Mouse (Mus musculus): ENCODE results near the gene Trappc5.
A peak's percentile ranks its signal among the peaks of the same experiment; 100 is the strongest.

Gene Trappc5

GRCm38 (mm10) chr8:3676993-3677579 lies 987 bp downstream of the Trappc5 start:
- no peak for DNase-seq (ENCODE audit: low read depth, low spot score)

GRCm38 (mm10) chr8:3678831-3679230 lies 2.7 kb downstream of the Trappc5 start:
- DNase-seq (ENCODE audit: low read depth, low spot score): peak; percentile 51

GRCm38 (mm10) chr8:3679236-3679635 lies 3.1 kb downstream of the Trappc5 start:
- no peak for DNase-seq (ENCODE audit: low read depth, low spot score)

- no peak for DNase-seq (ENCODE audit: low read depth, low spot score)
Measured at GRCm38 (mm10) chr8:3679656-3680055, 3.6 kb downstream of the Trappc5 start.

- no peak for DNase-seq (ENCODE audit: low read depth, low spot score)
Measured at GRCm38 (mm10) chr8:3682435-3682834, 6.3 kb downstream of the Trappc5 start.

GRCm38 (mm10) chr8:3683408-3684176 lies 7.5 kb downstream of the Trappc5 start:
- DNase-seq (ENCODE audit: low read depth, low spot score): no peak

GRCm38 (mm10) chr8:3684530-3684929 lies 8.4 kb downstream of the Trappc5 start:
- DNase-seq (ENCODE audit: low read depth, low spot score): no peak

GRCm38 (mm10) chr8:3685422-3685821 lies 9.3 kb downstream of the Trappc5 start:
- DNase-seq (ENCODE audit: low read depth, low spot score): no peak

GRCm38 (mm10) chr8:3687537-3687936 lies 11.4 kb downstream of the Trappc5 start:
- DNase-seq (ENCODE audit: low read depth, low spot score): no peak

GRCm38 (mm10) chr8:3690774-3691173 lies 14.7 kb downstream of the Trappc5 start:
- DNase-seq (ENCODE audit: low read depth, low spot score): no peak

- DNase-seq (ENCODE audit: low read depth, low spot score): no peak
Measured at GRCm38 (mm10) chr8:3694121-3694520, 18.0 kb downstream of the Trappc5 start, which contains the start of gene Fcer2a. Fcer2a (minus strand) TSS chr8:3694175.

GRCm38 (mm10) chr8:3701491-3701890 lies 25.4 kb downstream of the Trappc5 start:
- no peak for DNase-seq (ENCODE audit: low read depth, low spot score)

GRCm38 (mm10) chr8:3705711-3706110 lies 29.6 kb downstream of the Trappc5 start:
- DNase-seq (ENCODE audit: low read depth, low spot score): no peak

- DNase-seq (ENCODE audit: low read depth, low spot score): no peak
Measured at GRCm38 (mm10) chr8:3707611-3708010, 31.5 kb downstream of the Trappc5 start.

- no peak for DNase-seq (ENCODE audit: low read depth, low spot score)
Measured at GRCm38 (mm10) chr8:3710312-3710711, 34.2 kb downstream of the Trappc5 start.

- DNase-seq (ENCODE audit: low read depth, low spot score): no peak
Measured at GRCm38 (mm10) chr8:3711646-3712045, 35.5 kb downstream of the Trappc5 start.

GRCm38 (mm10) chr8:3717321-3717954 lies 41.3 kb downstream of the Trappc5 start:
- DNase-seq (ENCODE audit: low read depth, low spot score): no peak

- DNase-seq (ENCODE audit: low read depth, low spot score): peak; percentile 89
Measured at GRCm38 (mm10) chr8:3718559-3718958, 42.5 kb downstream of the Trappc5 start.

GRCm38 (mm10) chr8:3720551-3720950 lies 44.5 kb downstream of the Trappc5 start, which contains the start of gene Clec4g:
Clec4g (minus strand) TSS chr8:3720651.
- DNase-seq (ENCODE audit: low read depth, low spot score): no peak

- no peak for DNase-seq (ENCODE audit: low read depth, low spot score)
Measured at GRCm38 (mm10) chr8:3721041-3721440, 44.9 kb downstream of the Trappc5 start.

All from ZHBTc4 (cell line).